Mouse (Mus musculus) activated CD4-positive, CD25-positive, alpha-beta regulatory T cell, adult 4 months (primary cell): Measurements from ENCODE around the gene Asap2. TPM values are rescaled to one million over a fixed set of nuclear protein-coding genes. Genes with fewer than 3 reads are reported as not detected.
A peak's percentile ranks its signal among the peaks of the same experiment; 100 is the strongest.

Experiments
- ATAC-seq: one replicate; pipeline ENCODE4 v1.8.0; 2017
- polyA plus RNA-seq, 2 experiments: library from polyadenylated mRNA; unstranded; fragments of 100-300 nt; shearing (Covaris generic); gene quantifications; one replicate each; pipeline ENCODE4 v1.2.1; 2017

Gene Asap2
- polyA plus RNA-seq, 2 experiments from 2014 or later, result 1.1 TPM

- ATAC-seq, result no peak
Measured at GRCm38 (mm10) chr12:21214551-21215165, 224.4 kb downstream of the Asap2 start.

DNA sequence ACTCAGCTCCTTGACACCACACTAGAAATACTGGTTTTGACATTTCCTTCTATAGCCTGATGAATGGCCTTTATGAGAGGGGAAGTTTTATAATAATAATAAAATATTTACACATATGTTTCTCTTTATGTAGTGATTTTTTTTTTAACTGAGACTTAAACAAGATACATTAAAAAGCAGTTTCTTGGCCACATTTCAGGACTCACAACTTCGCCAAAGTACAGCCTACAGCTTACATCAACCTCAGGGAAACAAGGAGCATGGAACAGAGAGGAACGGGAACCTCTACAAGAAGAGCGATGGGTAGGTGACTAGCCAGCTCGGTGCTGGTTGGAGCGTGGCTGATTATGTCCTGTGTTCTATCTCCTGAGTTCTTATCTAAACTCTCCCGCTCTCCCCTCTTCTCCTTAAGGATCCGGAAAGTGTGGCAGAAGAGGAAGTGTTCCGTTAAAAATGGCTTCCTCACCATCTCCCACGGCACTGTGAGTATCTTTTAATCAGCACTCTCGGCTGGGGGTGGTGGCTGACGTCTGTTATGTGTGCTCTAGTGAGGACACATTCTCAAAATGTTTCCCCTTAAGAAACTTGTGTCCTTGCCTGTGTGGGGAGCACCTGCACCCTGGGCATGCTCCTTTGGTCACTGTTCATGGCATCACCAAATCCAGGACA is 227.7 kb downstream of the Asap2 start:
- ATAC-seq, result no peak

DNA sequence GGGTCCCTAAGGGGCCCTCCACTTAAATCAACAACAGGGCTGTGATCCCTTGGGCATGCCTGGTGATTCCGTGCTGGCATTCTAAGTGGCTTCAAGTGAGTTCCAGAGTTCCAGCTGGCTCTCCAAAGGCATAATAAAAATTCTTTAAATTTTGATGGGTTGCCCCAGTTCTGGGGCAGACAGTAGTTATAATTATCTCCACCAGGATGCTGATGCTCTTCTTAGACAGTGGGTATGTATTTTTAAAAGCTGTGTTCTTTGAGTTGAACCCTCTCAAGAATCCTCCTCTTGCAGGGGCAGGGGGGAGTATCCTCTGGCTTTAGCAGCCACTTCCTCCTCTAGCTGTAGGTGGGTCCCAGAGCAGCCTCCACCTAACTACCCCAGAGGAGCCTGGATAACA is 230.3 kb downstream of the Asap2 start:
- ATAC-seq, result no peak

DNA sequence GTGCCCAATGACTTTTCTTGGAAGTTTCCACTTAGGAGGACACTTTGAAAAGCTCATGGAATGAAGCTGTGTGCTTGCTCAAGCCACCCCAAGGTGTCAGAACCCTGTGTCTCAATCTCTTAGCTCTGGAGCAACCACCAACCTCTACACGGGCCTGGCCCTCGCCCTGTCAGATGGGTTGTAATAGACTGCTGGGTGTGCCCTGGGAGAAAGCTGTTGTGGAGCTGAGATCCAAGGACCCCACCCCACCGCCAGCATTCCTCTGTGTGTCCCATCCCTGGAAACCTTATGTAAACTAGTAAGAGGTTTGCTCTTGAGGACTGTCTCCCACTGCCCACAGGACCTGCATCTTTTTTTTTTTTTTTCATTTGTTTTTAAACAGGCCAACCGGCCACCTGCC is 233.7 kb downstream of the Asap2 start:
- no peak for ATAC-seq

- no peak for ATAC-seq
Measured at GRCm38 (mm10) chr12:21225358-21225757, 235.1 kb downstream of the Asap2 start.

DNA sequence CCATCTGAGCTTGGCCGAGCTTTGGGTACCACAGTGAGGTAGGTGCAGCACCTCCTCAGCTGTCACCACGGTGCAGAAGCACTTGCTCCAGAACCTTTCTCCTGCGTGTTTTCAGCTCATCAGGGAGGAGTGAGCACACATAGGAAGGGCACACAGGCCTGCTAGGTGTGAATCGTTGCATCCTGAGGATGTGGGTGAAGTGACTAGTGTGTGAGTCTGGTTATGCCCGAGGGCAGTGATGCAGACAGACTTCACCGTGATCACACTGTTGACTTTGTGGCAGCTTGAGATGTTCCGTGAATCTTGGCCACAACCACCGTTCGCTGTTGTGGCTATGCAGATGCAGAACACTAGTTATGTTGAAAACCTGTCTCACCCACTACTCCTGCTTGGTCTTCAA is 236.1 kb downstream of the Asap2 start:
- no peak for ATAC-seq

GRCm38 (mm10) chr12:21227076-21227980 is 237.1 kb downstream of the Asap2 start:
- ATAC-seq, result peak; percentile 43

GRCm38 (mm10) chr12:21228650-21229049 is 238.4 kb downstream of the Asap2 start:
- no peak for ATAC-seq

DNA sequence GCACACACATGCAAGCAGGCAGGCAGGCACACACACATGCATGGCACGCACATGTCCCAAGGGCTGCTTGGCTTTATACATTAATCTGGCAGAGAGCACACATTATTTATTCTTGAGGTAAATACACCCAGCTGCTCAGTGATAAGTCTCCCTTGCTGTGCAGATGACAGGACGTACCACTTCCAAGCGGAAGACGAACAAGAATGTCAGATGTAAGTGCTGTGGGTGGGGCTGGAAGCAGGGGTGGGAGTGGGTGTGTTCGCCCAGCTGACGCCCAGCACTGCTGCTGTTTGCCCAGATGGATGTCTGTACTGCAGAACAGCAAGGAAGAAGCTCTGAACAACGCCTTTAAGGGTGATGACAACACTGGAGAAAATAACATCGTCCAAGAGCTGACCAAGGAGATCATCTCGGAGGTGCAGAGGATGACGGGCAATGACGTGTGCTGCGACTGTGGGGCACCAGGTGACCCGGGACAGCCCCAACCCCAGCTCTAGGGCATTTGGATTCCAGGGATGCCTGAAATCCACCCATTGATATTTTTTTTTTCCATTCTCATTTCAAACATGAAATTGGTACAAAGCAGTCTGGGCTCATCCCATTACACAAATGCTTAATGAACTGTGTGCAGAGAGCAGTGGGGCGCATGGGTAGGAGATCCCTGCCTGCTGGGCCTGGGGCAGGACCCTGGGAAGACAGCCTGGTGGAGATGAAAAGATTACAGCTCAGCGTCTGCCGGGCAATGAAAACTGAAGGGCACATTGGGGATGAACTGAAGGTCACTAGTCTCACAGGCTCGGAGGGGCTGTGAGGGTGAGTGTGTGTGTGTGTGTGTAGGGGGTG is 239.0 kb downstream of the Asap2 start:
- ATAC-seq, result no peak

DNA sequence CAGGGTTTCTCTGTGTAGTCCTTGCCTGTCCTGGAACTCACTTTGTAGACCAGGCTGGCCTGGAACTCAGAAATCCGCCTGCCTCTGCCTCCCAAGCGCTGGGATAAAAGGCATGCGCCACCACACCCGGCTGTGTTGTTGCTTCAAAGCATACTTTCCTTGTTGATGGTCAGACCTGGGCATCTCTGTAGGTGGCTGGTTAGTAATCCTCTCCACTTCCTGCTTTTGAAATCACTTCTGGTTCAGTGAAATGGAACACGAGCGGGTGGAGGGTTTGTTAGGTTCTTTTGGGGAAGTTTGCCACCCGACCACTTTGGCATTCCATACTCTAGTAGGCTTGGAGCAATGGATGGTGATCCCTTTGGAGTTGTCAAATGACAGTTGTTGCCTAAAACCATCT is 243.5 kb downstream of the Asap2 start:
- no peak for ATAC-seq

- no peak for ATAC-seq
Measured at GRCm38 (mm10) chr12:21234560-21234959, 244.3 kb downstream of the Asap2 start.

DNA sequence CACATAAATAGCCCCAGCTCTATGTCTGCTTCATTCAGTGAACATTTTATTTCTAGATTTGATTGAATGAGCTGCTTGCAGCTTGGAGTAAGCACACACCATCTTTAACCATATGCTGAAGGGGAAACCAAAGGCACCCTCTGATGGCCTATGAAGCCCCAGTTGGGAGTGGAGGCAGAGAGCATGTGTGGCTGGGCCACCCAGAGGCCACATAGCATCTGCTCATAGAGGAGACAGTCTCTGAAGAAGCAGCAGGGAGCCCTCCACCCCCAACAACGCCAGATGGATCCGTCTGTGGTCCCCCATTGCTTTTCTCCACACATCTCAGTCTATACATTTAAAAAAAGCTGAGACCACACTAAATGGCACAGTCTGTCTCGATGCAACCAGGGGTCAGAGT is 251.7 kb downstream of the Asap2 start:
- ATAC-seq, result no peak

DNA sequence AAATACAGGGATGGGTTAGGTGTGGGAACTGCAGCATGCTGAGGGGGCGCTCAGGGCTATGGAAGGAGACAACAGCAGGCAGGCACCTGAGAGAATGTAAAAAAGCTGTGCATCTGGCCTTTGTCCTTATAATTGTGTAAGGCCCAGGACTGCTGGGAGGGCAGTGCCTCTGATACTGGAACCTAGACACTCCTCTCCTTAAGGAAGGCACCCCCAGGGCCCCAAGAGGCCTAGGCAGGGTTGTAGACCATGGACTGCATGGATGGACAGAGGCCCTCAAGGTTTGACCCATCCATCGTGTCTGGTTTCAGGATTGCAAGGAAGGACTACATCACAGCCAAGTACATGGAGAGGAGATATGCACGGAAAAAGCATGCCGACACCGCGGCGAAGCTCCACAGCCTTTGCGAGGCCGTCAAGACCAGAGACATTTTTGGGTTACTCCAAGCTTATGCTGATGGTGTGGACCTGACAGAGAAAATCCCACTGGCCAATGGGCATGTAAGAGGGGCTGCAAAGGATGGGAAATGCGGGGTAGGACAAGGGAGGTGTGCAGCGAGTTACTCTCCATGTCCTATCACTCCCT is 254.2 kb downstream of the Asap2 start:
- ATAC-seq, result no peak

DNA sequence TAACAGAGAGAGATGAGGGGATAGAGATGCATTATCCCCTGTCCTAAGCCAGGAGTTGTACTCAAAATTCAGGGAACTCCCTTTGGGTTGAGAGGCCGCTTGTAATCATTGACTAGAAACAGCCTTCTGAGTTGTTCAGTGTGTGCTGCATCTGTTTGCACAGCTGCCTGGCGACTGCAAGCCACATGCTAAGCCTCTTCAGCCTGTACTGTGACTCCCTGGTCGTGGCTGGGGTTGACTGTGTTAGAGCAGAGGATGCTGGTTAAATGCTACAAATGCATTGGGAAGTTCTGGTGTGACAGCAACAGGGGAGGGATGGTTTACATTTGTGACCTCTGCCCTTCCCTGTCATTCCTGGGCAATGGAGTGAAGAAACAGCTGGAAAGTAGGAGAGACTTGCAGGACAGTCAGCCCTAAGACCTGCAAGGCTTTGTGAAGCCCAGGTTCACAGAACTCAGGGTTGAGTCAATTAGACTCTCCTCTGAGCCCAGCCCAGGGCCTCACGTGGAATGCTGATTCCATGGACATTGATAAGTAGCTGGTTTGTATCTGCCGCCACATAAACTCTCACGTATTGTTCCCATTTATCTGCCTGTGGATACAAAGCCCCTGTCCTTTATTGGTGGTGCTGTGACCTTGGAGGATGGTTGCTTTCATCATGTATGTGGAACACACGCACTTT is 257.6 kb downstream of the Asap2 start:
- ATAC-seq, result no peak

DNA sequence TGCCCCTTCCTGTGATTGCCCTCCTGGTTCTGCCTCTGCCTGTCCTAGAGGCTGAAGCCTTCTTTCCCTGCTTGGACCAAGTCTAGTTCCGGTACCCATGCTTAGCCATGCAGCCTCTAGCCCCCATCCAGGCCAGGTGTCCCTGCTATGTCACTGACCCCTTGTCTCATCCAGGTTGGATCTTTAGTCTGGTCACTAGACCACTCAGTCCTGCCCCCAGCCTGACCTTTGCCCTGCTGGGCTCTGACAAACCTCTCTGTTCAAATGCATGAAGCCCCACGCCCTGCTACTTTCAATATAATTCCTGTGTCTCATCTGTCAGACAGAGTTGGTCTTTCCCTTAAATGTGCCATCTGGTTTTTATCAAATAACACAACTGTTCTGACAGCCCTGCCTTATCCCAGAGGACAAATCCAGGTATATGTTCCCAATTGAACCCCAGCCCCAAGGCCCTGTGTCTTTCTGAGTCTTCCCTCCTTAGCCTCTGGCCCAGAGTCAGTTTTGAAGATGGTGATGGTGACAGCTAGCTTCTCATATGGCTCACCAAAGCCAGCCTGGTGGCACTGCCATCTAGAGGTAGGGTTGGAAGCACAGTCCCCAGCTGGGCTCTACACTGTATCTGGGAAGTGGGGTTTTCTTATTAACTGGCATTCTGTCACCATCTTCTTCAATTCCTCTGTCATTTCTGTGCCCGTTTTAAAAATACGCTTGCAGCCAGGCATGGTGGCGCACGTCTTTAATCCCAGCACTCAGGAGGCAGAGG is 270.4 kb downstream of the Asap2 start:
- ATAC-seq, result no peak

- ATAC-seq, result no peak
Measured at GRCm38 (mm10) chr12:21261521-21261920, 271.3 kb downstream of the Asap2 start.

DNA sequence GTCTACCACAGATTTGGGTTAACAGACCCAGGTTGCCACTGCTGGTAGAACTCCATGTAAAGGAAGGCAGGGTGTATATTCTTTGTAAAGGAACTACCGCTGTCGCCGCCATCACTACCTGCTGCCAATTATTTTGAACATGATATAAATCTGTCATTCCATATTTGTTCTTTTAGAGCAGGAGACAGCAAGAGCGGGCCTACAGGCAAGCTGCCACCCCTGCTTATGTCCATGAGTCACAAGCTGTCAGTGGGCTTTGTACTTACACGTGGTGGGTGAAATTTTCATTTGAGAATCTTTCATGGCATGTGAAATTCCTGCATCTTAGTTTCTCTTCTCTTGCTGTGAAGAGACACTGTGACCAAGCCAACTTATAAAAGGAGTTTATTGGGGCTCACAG is 273.0 kb downstream of the Asap2 start:
- no peak for ATAC-seq

- no peak for ATAC-seq
Measured at GRCm38 (mm10) chr12:21264241-21264640, 274.0 kb downstream of the Asap2 start.

DNA sequence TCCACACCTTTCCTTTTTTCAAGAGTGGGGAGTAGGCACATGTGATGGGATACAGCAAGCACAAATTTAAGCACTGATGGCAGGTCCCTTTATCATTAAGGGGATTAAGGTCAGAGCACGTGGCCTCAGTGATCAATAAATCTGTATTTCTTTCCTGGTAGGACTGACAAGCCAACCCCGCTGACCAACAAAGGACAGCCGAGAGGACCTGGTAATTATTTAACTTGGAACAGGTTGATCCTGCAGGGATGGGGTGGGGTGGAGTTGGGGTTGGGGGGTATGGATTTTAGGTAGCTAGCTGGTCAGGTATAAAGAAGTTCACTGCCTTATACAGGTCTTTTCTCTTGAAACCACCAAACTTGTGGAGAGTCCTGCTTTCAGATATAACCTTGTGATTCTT is 274.7 kb downstream of the Asap2 start:
- no peak for ATAC-seq

DNA sequence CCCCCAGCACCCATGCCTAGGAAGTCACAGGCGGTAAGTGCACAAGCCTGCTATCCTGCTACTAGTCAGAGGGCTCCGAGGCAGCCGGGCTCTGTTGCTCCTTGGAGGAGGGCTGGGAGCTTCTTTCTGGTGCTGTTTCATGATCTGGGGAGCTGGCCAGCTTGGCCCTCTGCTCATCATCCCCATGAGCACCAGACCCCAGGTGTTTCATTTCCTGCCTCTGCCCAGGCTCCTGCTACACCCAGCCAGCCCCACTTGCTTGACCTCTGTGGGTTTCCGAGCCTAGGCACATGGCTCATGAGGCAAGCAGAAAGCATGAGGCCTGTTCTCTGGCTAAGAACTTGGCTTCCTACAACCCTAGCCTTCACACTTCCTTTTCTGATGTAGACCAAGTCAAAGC is 275.2 kb downstream of the Asap2 start:
- no peak for ATAC-seq
